11 mouse cellular contexts compared by ENCODE assay signal in the genomic region with DNA sequence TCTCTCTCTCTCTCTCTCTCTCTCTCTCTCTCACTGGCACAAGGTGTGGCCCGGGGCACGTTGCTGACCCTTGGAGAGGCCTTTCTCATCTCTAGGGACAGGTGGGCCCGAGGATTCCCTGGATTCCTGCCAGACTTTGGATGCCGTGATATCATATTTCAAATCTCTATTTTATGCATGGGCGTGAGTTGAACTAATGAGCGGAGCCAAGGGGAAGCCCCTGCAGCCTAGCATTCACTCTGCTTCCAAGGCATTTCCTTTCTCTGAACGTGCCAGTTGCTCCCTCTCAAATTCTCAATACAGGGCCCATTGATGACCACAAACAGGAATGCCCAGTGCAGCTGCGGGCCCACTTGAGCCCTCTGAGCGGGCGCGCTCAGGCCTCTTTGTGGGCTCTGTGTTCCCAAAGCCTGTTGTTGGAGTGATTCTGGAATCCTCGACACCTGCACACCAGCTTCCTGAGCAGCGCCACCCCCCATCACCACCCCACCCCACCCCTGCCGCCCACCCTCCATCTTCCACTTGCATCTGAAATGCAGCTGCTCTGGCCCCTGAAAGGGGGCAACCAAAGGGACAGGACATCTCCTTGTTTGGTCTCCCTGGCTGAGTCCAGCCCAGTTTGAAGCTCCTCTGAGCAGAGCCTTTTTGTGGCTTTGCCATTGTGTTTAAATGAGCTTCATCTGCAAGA.
DNase-seq lines count a peak whose midpoint lies in the region; ATAC-seq and TF ChIP-seq lines count a peak whose summit lies in the region.
"Had no signal": no experiment of that assay in that cellular context is flagged by ENCODE, and none has a peak within 500 bp of the region (broad histone marks: within the 10 kb centered on the region; RNA-seq: fewer than 3 reads in every experiment).

No protein-coding gene starts in this region.

- intact Hi-C loops in left cerebral cortex, postnatal 10 days (cut with DNase I): no loop called here
- intact Hi-C loops in gastrocnemius, adult 2 months (cut with DNase I): no loop called here

- DNase-seq in left cerebral cortex, postnatal 10 days (ENCODE audit: extremely low spot score in 1 of 2, low spot score in 2 of 2): peak; percentile 9 to 44
- DNase-seq in left cerebral cortex, adult 18-20 months (ENCODE audit: low spot score in 2 of 2): no peak
- peak; percentile 19 for DNase-seq in embryo, embryonic 9.5 days (ENCODE audit: extremely low spot score)
- no peak for DNase-seq in hindbrain, embryonic 14.5 days (ENCODE audit: low spot score)
- no peak for DNase-seq in MN1 (ENCODE audit: low spot score)
- no peak for DNase-seq in urinary bladder, postnatal 36 days (ENCODE audit: low spot score in 2 of 2)
- no peak for DNase-seq in gastrocnemius, adult 2 months
- DNase-seq: heart, adult 2 months had no signal

- no peaks in the 10 kb centered on the region for H3K27me3 ChIP-seq in hindbrain, embryonic 14.5 days (ENCODE audit: control insufficient read depth, insufficient read depth, low read length)
- H3K27me3 ChIP-seq in midbrain, embryonic 15.5 days (replicated peaks): no peaks in the 10 kb centered on the region

- H3K4me1 ChIP-seq in hindbrain, embryonic 14.5 days (replicated peaks; ENCODE audit: control insufficient read depth, insufficient read depth, low read length): peaks cover 5% of the 10 kb centered on the region; the same call in 1 of the 2 replicates
- H3K4me1 ChIP-seq in midbrain, embryonic 15.5 days: peaks cover 5% of the 10 kb centered on the region; the same call in 1 of the 2 replicates

- no peaks in the 10 kb centered on the region for H3K9me3 ChIP-seq in hindbrain, embryonic 14.5 days (ENCODE audit: control insufficient read depth, low read length)
- no peaks in the 10 kb centered on the region for H3K9me3 ChIP-seq in midbrain, embryonic 15.5 days
- H3K9me3 ChIP-seq: kidney, embryonic 15.5 days had no signal

- TF ChIP-seq CTCF in gastrocnemius, adult 2 months (IDR thresholded peaks at IDR 0.05): no peak

- no peak overlapping the region for H3K9ac ChIP-seq in hindbrain, embryonic 14.5 days
- H3K9ac ChIP-seq in midbrain, embryonic 15.5 days: no peak overlapping the region
- H3K9ac ChIP-seq: kidney, embryonic 15.5 days had no signal

- no peak overlapping the region for H3K4me3 ChIP-seq in hindbrain, embryonic 14.5 days (replicated peaks; ENCODE audit: low read length)
- H3K4me3 ChIP-seq in midbrain, embryonic 15.5 days: no peak overlapping the region
- no peak overlapping the region for H3K4me3 ChIP-seq in gastrocnemius, adult 2 months
- H3K4me3 ChIP-seq: heart, adult 2 months; kidney, embryonic 15.5 days had no signal

- WGBS in hindbrain, embryonic 14.5 days: 35% methylated on average over 14 of the region's 14 CpGs
- WGBS in midbrain, embryonic 15.5 days: 43% methylated on average over 14 of the region's 14 CpGs

- H3K4me2 ChIP-seq in hindbrain, embryonic 14.5 days (replicated peaks): no peak overlapping the region
- H3K4me2 ChIP-seq in midbrain, embryonic 15.5 days: no peak overlapping the region
- H3K4me2 ChIP-seq: kidney, embryonic 15.5 days had no signal

- H3K27ac ChIP-seq in hindbrain, embryonic 14.5 days: no peak overlapping the region
- H3K27ac ChIP-seq in midbrain, embryonic 15.5 days: no peak overlapping the region
- no peak overlapping the region for H3K27ac ChIP-seq in gastrocnemius, adult 2 months
- H3K27ac ChIP-seq: heart, adult 2 months; kidney, embryonic 15.5 days had no signal

- ATAC-seq in hindbrain, embryonic 14.5 days (ENCODE audit: low FRiP score): 0 out of 2 replicates have a peak, but pooled peaks have one; percentile 37
- ATAC-seq in midbrain, embryonic 15.5 days (replicated peaks): peak; percentile 58; the same call in 1 of the 2 replicates
- ATAC-seq: activated CD4-positive, CD25-positive, alpha-beta regulatory T cell, adult 4 months had no signal

- H3K36me3 ChIP-seq in hindbrain, embryonic 14.5 days (replicated peaks; ENCODE audit: control insufficient read depth, insufficient read depth): no peaks in the 10 kb centered on the region
- no peaks in the 10 kb centered on the region for H3K36me3 ChIP-seq in midbrain, embryonic 15.5 days (replicated peaks)
- H3K36me3 ChIP-seq: kidney, embryonic 15.5 days had no signal

Comparison
In these comparisons a context has a peak if more than half of its experiments do, and no peak if none do; other contexts are left out.
1. DNase-seq: peak in left cerebral cortex, postnatal 10 days (2 of 2) and embryo, embryonic 9.5 days (single experiment); none in left cerebral cortex, adult 18-20 months (0 of 2), hindbrain, embryonic 14.5 days (single experiment), MN1 (single experiment), urinary bladder, postnatal 36 days (0 of 2) and gastrocnemius, adult 2 months (single experiment).